Mouse (Mus musculus) midbrain, embryonic 15.5 days (tissue): ENCODE data around the gene P2ry12. TPM values are rescaled to one million over a fixed set of nuclear protein-coding genes. Genes with fewer than 3 reads are reported as not detected.

ENCODE experiments used
- ATAC-seq: fragments of 200-750 bp; cut with Nextera tagmentation; replicated peaks from 2 replicates; pipeline ENCODE4 v1.8.0; 2017; ENCODE audit warnings: moderate TSS enrichment
- H3K27ac ChIP-seq: fragments of 300-500 bp; sonication (generic); 2 replicates; pipeline ENCODE4 v1.5.1; 2015; ENCODE audit warnings: mild to moderate bottlenecking, inconsistent platforms
- H3K27me3 ChIP-seq: fragments of 300-500 bp; sonication (generic); replicated peaks from 2 replicates; pipeline ENCODE4 v1.6.1; 2015; ENCODE audit warnings: inconsistent platforms
- H3K36me3 ChIP-seq: fragments of 300-500 bp; sonication (generic); replicated peaks from 2 replicates; pipeline ENCODE4 v1.6.1; 2015; ENCODE audit warnings: inconsistent platforms
- H3K4me1 ChIP-seq: fragments of 300-500 bp; sonication (generic); 2 replicates; pipeline ENCODE4 v1.6.1; 2015; ENCODE audit warnings: inconsistent platforms
- H3K4me2 ChIP-seq: fragments of 300-500 bp; sonication (generic); 2 replicates; pipeline ENCODE4 v1.6.1; 2015; ENCODE audit warnings: inconsistent platforms, mild to moderate bottlenecking, moderate library complexity
- H3K4me3 ChIP-seq: fragments of 300-500 bp; sonication (generic); 2 replicates; pipeline ENCODE4 v1.5.1; 2015; ENCODE audit warnings: mild to moderate bottlenecking, inconsistent platforms
- H3K9ac ChIP-seq: fragments of 300-500 bp; sonication (generic); 2 replicates; pipeline ENCODE4 v1.6.1; 2015; ENCODE audit warnings: mild to moderate bottlenecking, inconsistent platforms
- H3K9me3 ChIP-seq: fragments of 300-500 bp; sonication (generic); 2 replicates; pipeline ENCODE4 v1.6.1; 2016; ENCODE audit warnings: inconsistent platforms
- WGBS: fragments of 180-500 bp; shearing (Covaris S2); methylation state at CpG from one replicate; pipeline ENCODE4 v1.1.7; 2015; ENCODE audit warnings: mixed read lengths; 5-methylcytosine and 5-hydroxymethylcytosine counted together
- polyA plus RNA-seq: library from polyadenylated mRNA; unstranded; fragments of >200 nt; fragmentation: Nextera tagmentation; extraction: Ambion mirVana; gene quantifications from 2 replicates; pipeline ENCODE4 v1.2.1, GENCODE M21; 2015

The P2ry12 gene
- polyA plus RNA-seq, 1 experiment from 2014 or later, result 7.7 TPM

- WGBS, result 80% methylated on average over 3 of the region's 3 CpGs
These were observed 1.3 kb upstream of the P2ry12 start for GRCm38 (mm10) chr3:59263988-59264387.

GRCm38 (mm10) chr3:59263417-59263816 is 746 bp upstream of the P2ry12 start:
- ATAC-seq, result no peak
- Histone ChIP-seq H3K9ac (no peak overlapping the region), H3K4me1 (peaks cover 11% of the 10 kb centered on the region), H3K36me3 (no peaks in the 10 kb centered on the region), H3K27ac (no peak overlapping the region), H3K27me3 (no peaks in the 10 kb centered on the region), H3K4me3 (no peak overlapping the region), H3K4me2 (no peak overlapping the region), H3K9me3 (no peaks in the 10 kb centered on the region)
- WGBS, result 94% methylated on average over 2 of the region's 2 CpGs

More at GRCm38 (mm10) chr3:59263988-59264387, 1.3 kb upstream of the P2ry12 start:
- Histone ChIP-seq H3K9ac (no peak overlapping the region), H3K27me3 (no peaks in the 10 kb centered on the region), H3K27ac (no peak overlapping the region), H3K4me3 (no peak overlapping the region), H3K4me1 (peaks cover 11% of the 10 kb centered on the region), H3K9me3 (no peaks in the 10 kb centered on the region), H3K36me3 (no peaks in the 10 kb centered on the region), H3K4me2 (no peak overlapping the region)
- no peak for ATAC-seq

DNA sequence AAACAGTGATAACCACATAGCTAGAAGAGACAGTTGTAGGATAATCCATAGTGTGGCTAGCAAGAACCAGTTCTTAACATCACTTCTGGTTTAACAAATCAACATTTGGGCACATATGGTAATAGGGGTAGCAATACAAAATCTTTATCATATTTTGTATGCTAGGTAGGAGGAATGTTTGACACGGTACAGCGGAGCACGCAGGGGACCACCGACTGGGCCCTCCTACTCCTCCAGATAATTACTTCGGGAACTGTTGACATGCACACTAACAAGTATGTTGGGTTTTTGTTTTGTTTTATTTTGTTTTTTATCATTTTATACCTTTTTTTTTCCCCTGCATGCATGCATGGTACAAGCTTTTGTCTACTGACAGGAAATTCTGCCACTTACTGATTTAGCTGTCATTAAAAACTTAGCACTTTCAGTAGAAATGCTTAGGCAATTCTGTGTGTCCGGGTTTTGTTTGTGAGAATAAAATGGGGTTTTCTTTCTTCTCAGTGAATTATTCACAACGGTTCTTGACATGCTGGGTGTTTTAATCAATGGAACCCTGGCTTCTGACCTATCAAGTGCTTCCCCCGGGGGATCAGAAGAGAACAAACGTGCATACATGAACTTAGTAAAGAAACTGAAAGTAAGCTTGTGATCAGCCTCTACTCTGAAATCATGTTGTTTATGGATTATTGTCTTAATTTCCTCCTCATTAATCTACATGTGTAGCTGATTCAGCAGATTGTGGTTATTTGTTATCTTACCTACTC is 780 bp downstream of the P2ry12 start:
- Histone ChIP-seq H3K9me3 (no peaks in the 10 kb centered on the region), H3K27ac (no peak overlapping the region), H3K9ac (no peak overlapping the region), H3K4me2 (no peak overlapping the region), H3K4me3 (no peak overlapping the region), H3K36me3 (no peaks in the 10 kb centered on the region), H3K27me3 (no peaks in the 10 kb centered on the region), H3K4me1 (peaks cover 11% of the 10 kb centered on the region)
- 34% methylated on average over 9 of the region's 9 CpGs for WGBS
- no peak for ATAC-seq

GRCm38 (mm10) chr3:59260745-59261144 is 1.9 kb downstream of the P2ry12 start:
- H3K9me3 ChIP-seq, result no peaks in the 10 kb centered on the region
- peaks cover 11% of the 10 kb centered on the region for H3K4me1 ChIP-seq
- no peaks in the 10 kb centered on the region for H3K27me3 ChIP-seq
- H3K27ac ChIP-seq, result no peak overlapping the region
- H3K4me3 ChIP-seq, result no peak overlapping the region
- no peak for ATAC-seq
- H3K36me3 ChIP-seq, result no peaks in the 10 kb centered on the region
- no peak overlapping the region for H3K9ac ChIP-seq
- 73% methylated on average over 5 of the region's 5 CpGs for WGBS
- no peak overlapping the region for H3K4me2 ChIP-seq

GRCm38 (mm10) chr3:59257740-59258664 is 4.7 kb downstream of the P2ry12 start:
- no peaks in the 10 kb centered on the region for H3K27me3 ChIP-seq
- H3K4me1 ChIP-seq, result peaks cover 10% of the 10 kb centered on the region
- H3K27ac ChIP-seq, result no peak overlapping the region
- H3K4me3 ChIP-seq, result no peak overlapping the region
- no peaks in the 10 kb centered on the region for H3K36me3 ChIP-seq
- no peak overlapping the region for H3K4me2 ChIP-seq
- no peak for ATAC-seq
- WGBS, result 91% methylated on average over 20 of the region's 20 CpGs
- no peak overlapping the region for H3K9ac ChIP-seq
- H3K9me3 ChIP-seq, result no peaks in the 10 kb centered on the region

- no peak overlapping the region for H3K27ac ChIP-seq
- 98% methylated on average over 1 of the region's 1 CpGs for WGBS
- no peaks in the 10 kb centered on the region for H3K4me1 ChIP-seq
- H3K27me3 ChIP-seq, result no peaks in the 10 kb centered on the region
- no peak overlapping the region for H3K4me3 ChIP-seq
- H3K9me3 ChIP-seq, result no peaks in the 10 kb centered on the region
- H3K4me2 ChIP-seq, result no peak overlapping the region
- no peak overlapping the region for H3K9ac ChIP-seq
- no peak for ATAC-seq
- no peaks in the 10 kb centered on the region for H3K36me3 ChIP-seq
These were observed 12.2 kb downstream of the P2ry12 start for GRCm38 (mm10) chr3:59250454-59250853.

- Histone ChIP-seq H3K4me1 (no peaks in the 10 kb centered on the region), H3K27ac (no peak overlapping the region), H3K9ac (no peak overlapping the region), H3K36me3 (no peaks in the 10 kb centered on the region), H3K9me3 (no peaks in the 10 kb centered on the region), H3K4me3 (no peak overlapping the region), H3K27me3 (no peaks in the 10 kb centered on the region), H3K4me2 (no peak overlapping the region)
- 86% methylated on average over 6 of the region's 6 CpGs for WGBS
- no peak; the same call in 1 of the 2 replicates for ATAC-seq
These were observed 14.6 kb downstream of the P2ry12 start for GRCm38 (mm10) chr3:59248031-59248430.

DNA sequence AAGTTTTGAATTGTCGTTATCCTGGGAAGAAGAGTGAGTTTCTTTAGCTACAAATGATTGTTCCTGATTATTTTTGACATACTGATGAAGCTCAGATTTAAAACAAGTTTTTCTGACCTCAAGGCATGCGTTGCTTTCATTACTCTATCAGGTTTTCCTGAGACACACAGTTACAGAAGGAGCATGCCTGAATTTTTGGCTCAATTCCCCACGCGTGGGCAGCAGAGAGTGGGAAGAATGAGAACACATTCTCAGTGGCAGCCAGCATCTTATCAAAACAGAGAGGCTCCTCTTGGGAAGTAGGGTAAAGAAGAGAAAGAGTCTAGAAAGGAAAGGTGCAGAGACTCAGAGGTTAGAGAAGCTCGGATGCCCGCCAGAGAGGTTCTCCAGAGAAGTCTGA is 19.3 kb downstream of the P2ry12 start:
- no peaks in the 10 kb centered on the region for H3K27me3 ChIP-seq
- no peak for ATAC-seq

DNA sequence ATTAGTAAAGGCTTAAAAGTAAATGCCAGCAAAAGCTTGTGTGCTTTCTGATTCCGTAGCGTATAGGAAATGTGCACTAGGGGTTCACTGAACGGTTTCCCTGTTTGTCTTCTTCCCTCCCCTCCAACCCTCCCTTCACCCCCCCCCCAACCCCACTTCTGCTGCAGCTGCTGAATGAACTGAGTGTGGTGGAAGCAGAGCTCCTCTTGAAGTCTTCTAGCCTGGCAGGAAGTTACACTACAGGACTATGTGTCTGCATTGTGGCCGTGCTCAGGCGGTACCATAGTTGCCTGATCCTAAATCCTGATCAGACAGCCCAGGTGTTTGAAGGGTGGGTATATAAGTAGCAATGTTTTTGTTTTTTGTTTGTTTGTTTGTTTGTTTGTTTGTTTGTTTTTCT is 27.8 kb downstream of the P2ry12 start:
- H3K36me3 ChIP-seq, result no peaks in the 10 kb centered on the region
- H3K4me1 ChIP-seq, result no peaks in the 10 kb centered on the region
- H3K9ac ChIP-seq, result no peak overlapping the region
- no peaks in the 10 kb centered on the region for H3K27me3 ChIP-seq
- ATAC-seq, result no peak
- no peak overlapping the region for H3K4me3 ChIP-seq
- 80% methylated on average over 5 of the region's 5 CpGs for WGBS
- H3K9me3 ChIP-seq, result no peaks in the 10 kb centered on the region
- H3K4me2 ChIP-seq, result no peak overlapping the region
- no peak overlapping the region for H3K27ac ChIP-seq

More for the DNA sequence above, 19.3 kb downstream of the P2ry12 start:
- H3K9me3 ChIP-seq, result no peaks in the 10 kb centered on the region
- no peak overlapping the region for H3K9ac ChIP-seq
- no peaks in the 10 kb centered on the region for H3K36me3 ChIP-seq
- no peak overlapping the region for H3K27ac ChIP-seq
- no peaks in the 10 kb centered on the region for H3K4me1 ChIP-seq
- no peak overlapping the region for H3K4me2 ChIP-seq
- 83% methylated on average over 6 of the region's 6 CpGs for WGBS
- H3K4me3 ChIP-seq, result no peak overlapping the region

- H3K9me3 ChIP-seq, result no peaks in the 10 kb centered on the region
- ATAC-seq, result no peak
- H3K9ac ChIP-seq, result no peak overlapping the region
- H3K4me3 ChIP-seq, result no peak overlapping the region
- no peak overlapping the region for H3K4me2 ChIP-seq
- no peaks in the 10 kb centered on the region for H3K4me1 ChIP-seq
- no peaks in the 10 kb centered on the region for H3K36me3 ChIP-seq
- H3K27me3 ChIP-seq, result no peaks in the 10 kb centered on the region
- H3K27ac ChIP-seq, result no peak overlapping the region
- 76% methylated on average over 3 of the region's 3 CpGs for WGBS
These were observed 31.8 kb downstream of the P2ry12 start for GRCm38 (mm10) chr3:59230912-59231311.

GRCm38 (mm10) chr3:59228730-59229551 is 33.7 kb downstream of the P2ry12 start:
- Histone ChIP-seq H3K27ac (no peak overlapping the region), H3K4me3 (no peak overlapping the region), H3K36me3 (no peaks in the 10 kb centered on the region), H3K9ac (no peak overlapping the region), H3K4me1 (no peaks in the 10 kb centered on the region), H3K9me3 (no peaks in the 10 kb centered on the region), H3K4me2 (no peak overlapping the region), H3K27me3 (no peaks in the 10 kb centered on the region)
- no peak for ATAC-seq
- 62% methylated on average over 10 of the region's 10 CpGs for WGBS

GRCm38 (mm10) chr3:59227696-59228095 is 35.0 kb downstream of the P2ry12 start:
- 97% methylated on average over 9 of the region's 9 CpGs for WGBS
- ATAC-seq, result no peak
- H3K27ac ChIP-seq, result no peak overlapping the region
- no peak overlapping the region for H3K4me2 ChIP-seq
- no peaks in the 10 kb centered on the region for H3K9me3 ChIP-seq
- no peaks in the 10 kb centered on the region for H3K36me3 ChIP-seq
- no peak overlapping the region for H3K4me3 ChIP-seq
- no peaks in the 10 kb centered on the region for H3K4me1 ChIP-seq
- no peaks in the 10 kb centered on the region for H3K27me3 ChIP-seq
- H3K9ac ChIP-seq, result no peak overlapping the region
